Mouse (Mus musculus) embryonic facial prominence, embryonic 15.5 days (tissue): ENCODE results near the gene Prkacb. TPM values are rescaled to one million over a fixed set of nuclear protein-coding genes. Genes with fewer than 3 reads are reported as not detected.

Source experiments
- ATAC-seq: fragments of 200-750 bp; cut with Nextera tagmentation; 2 replicates; pipeline ENCODE4 v1.8.0; 2017; ENCODE audit warnings: low read depth, moderate TSS enrichment; ENCODE audit not compliant: insufficient number of reproducible peaks, low FRiP score, low TSS enrichment
- H3K27ac ChIP-seq: fragments of 300-500 bp; sonication (generic); replicated peaks from 2 replicates; pipeline ENCODE4 v1.5.1; 2015; ENCODE audit warnings: mild to moderate bottlenecking, inconsistent platforms
- H3K27me3 ChIP-seq: fragments of 300-500 bp; sonication (generic); 2 replicates; pipeline ENCODE4 v1.6.1; 2015; ENCODE audit warnings: inconsistent platforms
- H3K36me3 ChIP-seq: fragments of 300-500 bp; sonication (generic); 2 replicates; pipeline ENCODE4 v1.6.1; 2015; ENCODE audit warnings: mild to moderate bottlenecking, inconsistent platforms
- H3K4me1 ChIP-seq: fragments of 300-500 bp; sonication (generic); 2 replicates; pipeline ENCODE4 v1.6.1; 2015; ENCODE audit warnings: inconsistent platforms
- H3K4me2 ChIP-seq: fragments of 300-500 bp; sonication (generic); replicated peaks from 2 replicates; pipeline ENCODE4 v1.6.1; 2015; ENCODE audit warnings: mild to moderate bottlenecking, inconsistent platforms
- H3K4me3 ChIP-seq: fragments of 300-500 bp; sonication (generic); replicated peaks from 2 replicates; pipeline ENCODE4 v1.5.1; 2015; ENCODE audit warnings: mild to moderate bottlenecking, inconsistent platforms
- H3K9ac ChIP-seq: fragments of 300-500 bp; sonication (generic); 2 replicates; pipeline ENCODE4 v1.6.1; 2015; ENCODE audit warnings: inconsistent platforms
- H3K9me3 ChIP-seq: fragments of 300-500 bp; sonication (generic); replicated peaks from 2 replicates; pipeline ENCODE4 v1.6.1; 2016; ENCODE audit warnings: inconsistent platforms
- WGBS: fragments of 180-500 bp; shearing (Covaris S2); methylation state at CpG from one replicate; pipeline ENCODE4 v1.1.7; 2015; 5-methylcytosine and 5-hydroxymethylcytosine counted together
- polyA plus RNA-seq: library from polyadenylated mRNA; unstranded; fragments of >200 nt; fragmentation: Nextera tagmentation; extraction: Ambion mirVana; gene quantifications from 2 replicates; pipeline ENCODE4 v1.2.1, GENCODE M21; 2015

Gene Prkacb
- polyA plus RNA-seq = 60.5 and 62.4 TPM in 2 replicates

DNA sequence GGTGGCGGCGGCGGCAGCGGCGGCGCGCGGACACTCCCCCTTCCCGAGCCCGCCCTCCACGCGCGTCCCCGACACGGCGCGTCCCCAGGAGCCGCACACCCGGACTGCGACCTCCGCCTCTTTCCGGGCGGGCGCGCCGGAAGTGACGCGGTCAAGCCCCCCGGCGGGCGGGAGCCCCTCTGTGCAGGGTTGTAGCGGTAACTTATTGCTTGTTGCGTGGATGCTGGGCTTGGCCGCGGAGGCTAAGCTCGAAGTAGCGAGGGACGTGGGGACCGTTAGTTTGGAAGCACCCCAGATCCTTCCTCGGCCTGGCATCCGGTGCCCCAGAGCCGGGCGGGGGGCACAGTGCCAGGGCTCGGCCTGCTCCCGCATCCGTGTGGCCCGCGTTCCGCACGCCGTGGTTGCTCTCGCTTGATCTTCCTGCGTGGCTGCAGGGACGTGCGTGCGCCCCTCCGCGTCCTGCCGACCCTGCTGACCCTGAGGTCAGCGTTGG lies at the start of gene Prkacb:
Prkacb (minus strand) TSS at position 90 of the 493 bp plus-strand sequence.
- no peaks in the 10 kb centered on the region for H3K36me3 ChIP-seq
- peak within 1 kb of the TSS; percentile 94 for H3K27ac ChIP-seq
- peak within 1 kb of the TSS; percentile 80 for H3K9ac ChIP-seq
- H3K4me1 ChIP-seq = peaks cover 7% of the 10 kb centered on the region
- peak; percentile 96 for ATAC-seq
- WGBS = under 1% methylated on average over 56 of the region's 60 CpGs
- peak within 1 kb of the TSS; percentile 100 for H3K4me3 ChIP-seq
- no peaks in the 10 kb centered on the region for H3K9me3 ChIP-seq
- H3K27me3 ChIP-seq = no peaks in the 10 kb centered on the region
- H3K4me2 ChIP-seq = peak within 1 kb of the TSS; percentile 75

DNA sequence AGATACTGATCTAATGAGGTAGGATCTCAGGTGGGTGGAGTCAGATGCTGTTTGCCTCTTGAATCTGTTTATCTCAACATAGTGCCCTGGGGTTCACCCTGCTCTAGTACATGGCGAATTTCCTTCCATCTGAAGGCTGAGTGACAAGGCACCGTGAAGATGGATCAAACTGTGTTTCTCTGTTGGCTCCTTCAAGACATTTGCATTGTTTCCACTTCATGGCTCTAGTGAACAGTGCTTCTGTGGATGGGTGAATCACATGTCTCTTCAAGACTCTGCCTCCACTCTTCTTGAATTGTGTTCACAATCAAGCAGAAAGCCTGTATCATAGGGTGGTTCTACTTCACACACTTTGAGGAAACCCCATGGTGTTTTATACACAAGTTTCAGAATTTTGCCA lies 47.5 kb upstream of the Prkacb start:
- Histone ChIP-seq H3K27me3 (no peaks in the 10 kb centered on the region), H3K4me3 (no peak overlapping the region), H3K36me3 (no peaks in the 10 kb centered on the region), H3K4me2 (no peak overlapping the region), H3K9ac (no peak overlapping the region), H3K4me1 (no peaks in the 10 kb centered on the region; the same call in 1 of the 2 replicates), H3K9me3 (no peaks in the 10 kb centered on the region), H3K27ac (no peak overlapping the region)
- 88% methylated on average over 2 of the region's 2 CpGs for WGBS
- no peak for ATAC-seq

DNA sequence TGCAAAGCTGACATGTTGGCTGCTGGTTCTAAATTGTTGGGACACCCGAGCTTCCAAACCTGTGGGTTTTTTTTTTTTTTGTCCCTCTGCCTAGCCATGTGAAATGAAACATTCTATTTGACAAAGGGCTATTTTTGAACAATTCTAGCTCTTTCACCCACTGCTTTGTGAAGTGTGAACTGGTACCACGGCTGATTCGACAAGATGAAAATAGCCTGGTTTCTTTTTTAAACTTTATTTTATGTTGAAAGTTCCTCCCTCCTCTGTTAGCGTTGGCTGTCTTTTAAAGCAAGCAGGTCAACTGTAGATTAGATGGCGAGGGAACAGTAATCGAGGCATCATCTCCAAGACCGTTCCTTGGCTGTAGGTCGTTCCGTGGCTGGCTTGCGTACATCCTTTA lies 44.6 kb upstream of the Prkacb start:
- no peak for ATAC-seq
- Histone ChIP-seq H3K27ac (no peak overlapping the region), H3K4me3 (no peak overlapping the region), H3K4me1 (no peaks in the 10 kb centered on the region; the same call in 1 of the 2 replicates), H3K9ac (no peak overlapping the region), H3K9me3 (no peaks in the 10 kb centered on the region), H3K4me2 (no peak overlapping the region), H3K27me3 (no peaks in the 10 kb centered on the region), H3K36me3 (no peaks in the 10 kb centered on the region)
- 89% methylated on average over 10 of the region's 10 CpGs for WGBS

DNA sequence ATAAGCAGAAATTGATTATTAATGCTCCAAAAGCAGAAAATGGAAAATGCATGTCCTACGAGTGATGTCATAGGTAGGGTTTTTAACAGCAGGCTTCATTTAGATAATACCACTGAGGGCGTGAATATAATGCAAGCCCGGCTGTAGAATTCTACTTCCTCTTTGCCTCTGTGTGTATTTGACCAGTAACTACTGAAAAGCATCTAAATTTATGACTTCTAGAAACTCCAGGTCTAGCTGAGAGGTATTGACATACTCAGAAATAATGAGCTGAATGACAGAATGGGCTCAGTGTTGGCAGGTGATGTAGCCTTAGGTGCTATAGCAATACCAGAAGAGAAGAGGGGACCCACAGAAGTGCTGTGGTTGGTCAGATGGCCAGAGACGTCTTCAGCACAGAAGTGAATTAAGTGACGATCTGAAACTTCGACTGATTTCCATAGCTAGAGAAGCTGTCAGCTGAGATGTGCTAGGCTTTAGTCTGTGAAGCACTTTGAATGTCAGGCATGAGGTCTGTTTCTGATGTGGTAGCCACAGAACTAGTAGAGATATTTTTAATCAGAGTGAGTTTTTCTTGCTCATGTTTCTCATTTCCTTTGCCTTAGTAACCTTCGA lies 41.8 kb upstream of the Prkacb start:
- no peak overlapping the region for H3K9ac ChIP-seq
- H3K4me1 ChIP-seq = no peaks in the 10 kb centered on the region; the same call in 1 of the 2 replicates
- H3K27ac ChIP-seq = no peak overlapping the region
- no peak for ATAC-seq
- H3K36me3 ChIP-seq = no peaks in the 10 kb centered on the region
- no peaks in the 10 kb centered on the region for H3K9me3 ChIP-seq
- no peak overlapping the region for H3K4me2 ChIP-seq
- H3K27me3 ChIP-seq = no peaks in the 10 kb centered on the region
- H3K4me3 ChIP-seq = no peak overlapping the region
- 66% methylated on average over 7 of the region's 7 CpGs for WGBS

DNA sequence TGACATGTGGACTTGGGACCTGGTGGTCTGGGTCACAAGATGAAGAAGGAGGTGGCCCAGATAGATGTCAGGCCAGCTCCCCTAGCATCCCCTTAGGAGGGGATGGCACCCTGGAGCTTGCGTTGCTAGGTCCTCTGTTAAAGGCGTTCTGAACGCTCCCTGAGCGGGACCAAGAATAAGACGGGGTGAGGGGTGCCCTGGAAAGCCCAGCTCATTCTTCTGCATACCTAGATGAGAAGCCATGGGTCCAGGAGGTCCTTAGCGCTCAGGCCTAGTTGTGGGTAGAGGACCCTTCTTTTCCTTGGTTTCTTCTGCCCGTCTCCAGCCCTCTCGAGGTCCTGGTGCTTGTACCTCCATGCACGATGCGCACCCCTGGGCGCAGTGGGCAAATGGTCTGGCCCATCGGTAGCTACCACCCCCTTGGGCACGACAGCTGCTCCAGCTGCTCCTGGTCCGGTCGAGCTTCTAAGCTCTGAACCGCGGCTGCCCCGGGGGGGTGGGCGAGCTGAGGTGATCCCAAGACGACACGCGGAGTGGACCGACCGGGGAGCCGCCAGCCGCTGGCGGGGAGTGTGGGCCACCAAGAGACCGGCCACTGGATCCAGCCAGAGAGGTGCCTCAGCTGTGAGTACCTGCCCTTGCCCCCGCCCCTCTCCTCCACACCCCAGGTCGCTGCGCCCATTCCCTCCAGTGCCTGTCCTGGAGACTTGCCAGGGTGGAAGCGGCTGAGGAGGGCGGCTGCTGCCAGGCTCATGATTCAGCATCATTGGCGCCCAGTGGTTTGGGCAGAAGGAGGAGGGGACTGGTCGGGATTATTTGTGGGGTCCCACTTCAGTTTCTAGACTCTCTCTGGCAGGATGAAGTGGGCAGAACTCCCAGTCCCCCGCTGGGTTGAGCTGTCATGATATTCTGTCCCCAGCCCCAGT lies 39.4 kb upstream of the Prkacb start, which contains the start of gene Ttll7:
Ttll7 (plus strand) TSS at position 402 of the 926 bp plus-strand sequence.
- H3K4me1 ChIP-seq = no peaks in the 10 kb centered on the region
- H3K27me3 ChIP-seq = no peaks in the 10 kb centered on the region
- peak within 1 kb of the TSS; percentile 39 for H3K9ac ChIP-seq
- H3K27ac ChIP-seq = no peak within 1 kb of the TSS
- peak within 1 kb of the TSS; percentile 65 for H3K4me3 ChIP-seq
- H3K4me2 ChIP-seq = peak within 1 kb of the TSS; percentile 93
- no peaks in the 10 kb centered on the region for H3K9me3 ChIP-seq
- H3K36me3 ChIP-seq = no peaks in the 10 kb centered on the region
- 1% methylated on average over 36 of the region's 36 CpGs for WGBS
- ATAC-seq = peak; percentile 92

DNA sequence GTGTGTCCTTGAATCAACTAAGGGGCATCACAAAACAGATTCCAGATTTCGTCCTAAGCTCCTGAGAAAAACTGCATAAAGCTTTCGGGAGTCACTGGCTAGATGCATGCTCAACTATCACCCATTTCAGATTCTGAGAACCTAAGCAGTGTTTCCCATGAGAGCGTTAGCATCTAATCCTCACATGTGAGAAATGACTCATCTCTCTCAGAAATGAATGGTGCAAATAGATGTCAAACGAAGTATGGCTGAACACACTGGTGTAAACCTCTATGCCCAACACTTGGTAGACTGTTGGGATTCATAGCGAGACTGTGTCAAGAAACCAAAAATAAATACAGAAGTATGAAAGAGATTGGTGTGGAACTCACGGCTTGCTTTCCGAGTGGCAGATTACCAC lies 36.6 kb upstream of the Prkacb start:
- Histone ChIP-seq H3K27ac (no peak overlapping the region), H3K36me3 (no peaks in the 10 kb centered on the region), H3K4me2 (no peak overlapping the region), H3K9ac (no peak overlapping the region), H3K9me3 (no peaks in the 10 kb centered on the region), H3K27me3 (no peaks in the 10 kb centered on the region), H3K4me3 (no peak overlapping the region), H3K4me1 (no peaks in the 10 kb centered on the region)
- WGBS = 89% methylated on average over 7 of the region's 7 CpGs
- ATAC-seq = no peak

DNA sequence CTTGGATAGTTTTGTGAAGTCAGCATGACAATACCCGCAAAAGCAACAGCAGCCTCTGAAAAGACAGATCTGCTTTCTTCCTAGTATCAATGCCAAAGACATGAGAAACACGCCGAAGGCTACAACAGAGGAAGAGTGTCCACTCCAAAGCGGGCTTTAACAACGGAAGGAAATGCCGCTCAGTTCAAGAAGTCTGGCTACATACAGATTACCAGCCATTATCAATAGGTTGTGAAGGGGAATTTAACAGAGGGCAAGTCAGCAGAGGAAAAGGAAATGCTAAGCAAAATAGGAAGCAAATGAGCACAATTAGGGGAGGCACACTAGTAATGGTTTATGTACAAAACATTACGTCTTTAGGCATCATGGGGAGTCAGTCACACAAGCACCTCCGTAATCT lies 35.3 kb upstream of the Prkacb start:
- Histone ChIP-seq H3K4me3 (no peak overlapping the region), H3K9me3 (no peaks in the 10 kb centered on the region), H3K27me3 (no peaks in the 10 kb centered on the region), H3K4me2 (no peak overlapping the region), H3K27ac (no peak overlapping the region), H3K36me3 (no peaks in the 10 kb centered on the region), H3K4me1 (0 out of 2 replicates have a peak, but pooled peaks cover 3% of the 10 kb centered on the region), H3K9ac (no peak overlapping the region)
- WGBS = 80% methylated on average over 8 of the region's 8 CpGs
- no peak for ATAC-seq

DNA sequence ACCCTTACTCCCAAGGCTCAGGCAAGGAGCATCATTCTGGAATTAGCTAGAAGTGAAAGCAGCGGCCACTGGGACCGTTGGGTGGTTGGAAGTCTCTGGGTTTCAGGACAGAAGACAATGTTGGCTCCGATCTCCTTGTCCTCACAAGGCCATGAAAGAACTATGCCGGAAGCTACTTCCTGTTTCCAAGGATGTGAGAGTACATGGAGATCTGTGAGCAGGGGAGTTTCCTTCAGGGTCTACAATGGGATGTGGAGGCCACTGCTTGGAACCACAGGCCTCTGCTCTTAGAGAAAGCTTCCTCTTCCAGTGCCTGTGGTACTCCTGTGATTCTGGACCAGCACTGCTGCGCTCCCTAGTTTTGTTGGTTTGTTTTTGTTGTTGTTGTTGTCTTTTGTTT lies 33.4 kb upstream of the Prkacb start:
- Histone ChIP-seq H3K27ac (no peak overlapping the region), H3K4me3 (no peak overlapping the region), H3K9me3 (no peaks in the 10 kb centered on the region), H3K36me3 (no peaks in the 10 kb centered on the region), H3K27me3 (no peaks in the 10 kb centered on the region), H3K9ac (no peak overlapping the region), H3K4me2 (no peak overlapping the region), H3K4me1 (0 out of 2 replicates have a peak, but pooled peaks cover 3% of the 10 kb centered on the region)
- ATAC-seq = no peak
- WGBS = 86% methylated on average over 5 of the region's 5 CpGs

DNA sequence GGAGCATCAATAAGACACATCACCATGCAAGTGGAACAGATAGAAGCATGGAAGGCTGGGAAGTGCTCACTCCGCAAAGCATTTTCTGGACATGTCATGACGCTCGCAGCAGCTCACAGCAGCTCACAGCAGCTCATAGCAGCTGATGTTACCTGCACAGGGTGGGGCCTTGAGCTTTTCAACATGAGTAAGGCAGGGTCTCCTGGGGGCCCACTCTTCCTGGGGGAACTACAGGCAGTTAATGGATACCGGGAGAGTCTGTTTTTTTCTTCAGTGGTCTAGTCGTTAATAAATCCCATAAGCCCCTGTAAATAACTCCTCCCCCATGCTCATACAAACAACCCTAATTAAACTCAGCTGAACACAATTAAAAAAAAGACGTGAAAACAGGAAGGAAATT lies 30.7 kb upstream of the Prkacb start:
- H3K27me3 ChIP-seq = no peaks in the 10 kb centered on the region
- H3K9ac ChIP-seq = no peak overlapping the region
- H3K4me1 ChIP-seq = 0 out of 2 replicates have a peak, but pooled peaks cover 3% of the 10 kb centered on the region
- H3K9me3 ChIP-seq = no peaks in the 10 kb centered on the region
- no peak overlapping the region for H3K4me2 ChIP-seq
- H3K36me3 ChIP-seq = no peaks in the 10 kb centered on the region
- 44% methylated on average over 6 of the region's 6 CpGs for WGBS
- no peak overlapping the region for H3K4me3 ChIP-seq
- no peak for ATAC-seq
- no peak overlapping the region for H3K27ac ChIP-seq

DNA sequence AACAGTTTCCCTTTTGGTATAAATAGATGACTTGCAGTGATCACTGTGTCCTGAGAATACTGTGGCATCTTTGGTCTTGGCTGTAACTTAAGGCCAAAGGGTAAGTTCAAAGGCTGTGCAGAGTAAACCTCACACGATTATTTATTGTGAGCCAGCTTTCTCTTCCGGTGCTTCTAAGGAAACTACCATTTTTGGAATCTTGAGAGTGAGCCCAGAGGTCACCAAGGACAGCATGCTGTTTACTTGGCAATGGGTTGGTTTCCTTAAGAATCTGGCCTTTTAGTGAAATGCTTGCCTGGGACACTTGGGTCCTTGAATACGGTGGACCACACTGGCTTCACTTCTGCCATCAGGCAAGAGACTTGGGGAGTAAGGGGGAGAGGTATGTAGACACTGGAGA lies 30.0 kb upstream of the Prkacb start:
- H3K4me2 ChIP-seq = no peak overlapping the region
- H3K4me3 ChIP-seq = no peak overlapping the region
- H3K36me3 ChIP-seq = no peaks in the 10 kb centered on the region
- no peak overlapping the region for H3K9ac ChIP-seq
- H3K27me3 ChIP-seq = no peaks in the 10 kb centered on the region
- H3K9me3 ChIP-seq = no peaks in the 10 kb centered on the region
- 51% methylated on average over 3 of the region's 3 CpGs for WGBS
- H3K4me1 ChIP-seq = 0 out of 2 replicates have a peak, but pooled peaks cover 3% of the 10 kb centered on the region
- no peak overlapping the region for H3K27ac ChIP-seq
- no peak for ATAC-seq

DNA sequence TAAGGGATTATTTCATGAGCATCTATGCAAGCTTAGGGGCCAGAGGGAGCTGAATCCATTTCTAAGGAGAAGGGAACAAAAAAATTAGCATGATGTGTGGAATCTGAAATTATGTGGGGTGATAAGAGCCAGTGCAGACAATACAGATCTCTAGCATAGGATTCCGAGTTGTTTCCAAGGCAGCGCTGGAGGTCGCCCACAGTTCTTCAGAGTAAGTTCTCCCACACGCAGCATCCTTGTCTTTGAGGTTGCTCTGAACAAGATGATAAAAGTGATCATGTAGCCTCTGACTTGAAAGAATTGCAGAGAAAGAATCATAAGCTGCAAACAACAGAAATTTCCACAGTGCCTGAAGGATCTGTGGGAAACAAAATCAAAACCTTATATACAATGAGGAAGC lies 7.9 kb upstream of the Prkacb start:
- Histone ChIP-seq H3K4me1 (no peaks in the 10 kb centered on the region), H3K9me3 (no peaks in the 10 kb centered on the region)

More for the DNA sequence above, 7.9 kb upstream of the Prkacb start:
- no peak overlapping the region for H3K9ac ChIP-seq
- no peaks in the 10 kb centered on the region for H3K36me3 ChIP-seq
- H3K4me2 ChIP-seq = no peak overlapping the region
- ATAC-seq = no peak
- WGBS = 84% methylated on average over 4 of the region's 4 CpGs
- no peak overlapping the region for H3K4me3 ChIP-seq
- H3K27me3 ChIP-seq = no peaks in the 10 kb centered on the region
- no peak overlapping the region for H3K27ac ChIP-seq
